7 mouse cellular contexts compared by ENCODE assay signal in the genomic region with DNA sequence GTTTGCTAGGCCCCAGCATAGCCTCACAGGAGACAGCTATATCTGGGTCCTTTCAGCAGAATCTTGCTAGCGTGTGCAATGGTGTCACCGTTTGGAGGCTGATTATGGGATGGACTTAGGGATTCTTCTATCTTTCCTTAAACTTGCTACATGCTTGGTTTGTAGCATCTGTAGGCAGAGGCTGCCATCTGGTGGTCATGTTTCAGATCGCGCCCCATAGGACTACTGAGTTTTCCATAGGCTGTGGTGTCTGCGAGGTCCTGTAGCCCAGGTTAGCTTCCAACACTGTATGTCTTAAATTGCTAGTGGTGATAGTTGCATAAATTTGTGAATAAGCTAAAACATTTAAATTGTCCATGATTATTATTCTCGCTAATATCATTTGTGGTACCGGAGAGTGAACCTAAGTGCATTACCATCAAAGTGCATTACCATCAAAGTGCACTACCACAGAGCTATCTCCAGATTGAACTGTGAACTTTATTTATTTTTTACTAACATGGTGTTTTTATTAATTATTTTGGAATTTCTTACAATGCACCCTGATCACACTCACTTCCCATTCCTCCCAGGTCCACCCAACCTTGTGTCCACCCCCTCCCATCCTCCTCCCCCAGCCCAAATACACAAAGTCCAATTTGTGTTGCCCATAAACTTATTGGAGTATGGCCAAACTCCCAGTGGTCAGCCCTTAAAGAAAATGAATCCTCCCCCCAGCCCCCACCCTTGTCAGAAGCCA. TPM values are rescaled to one million over a fixed set of nuclear protein-coding genes. Genes with fewer than 3 reads are reported as not detected.
DNase-seq lines count a peak whose midpoint lies in the region; ATAC-seq and TF ChIP-seq lines count a peak whose summit lies in the region.

No protein-coding gene starts in this region.

- no peaks in the 10 kb centered on the region for H3K27me3 ChIP-seq in intestine, embryonic 16.5 days (replicated peaks; ENCODE audit: control insufficient read depth, insufficient read depth, low read length)
- H3K27me3 ChIP-seq in midbrain, embryonic 13.5 days, result no peaks in the 10 kb centered on the region

- H3K36me3 ChIP-seq in intestine, embryonic 16.5 days (ENCODE audit: control insufficient read depth, insufficient read depth, low read length), result no peaks in the 10 kb centered on the region
- H3K36me3 ChIP-seq in midbrain, embryonic 13.5 days, result no peaks in the 10 kb centered on the region

- H3K4me1 ChIP-seq in cortical plate, adult 2 months (ENCODE audit: control insufficient read depth, insufficient read depth, low read length), result peaks cover 3% of the 10 kb centered on the region
- H3K4me1 ChIP-seq in intestine, embryonic 16.5 days (ENCODE audit: control insufficient read depth, insufficient read depth, low read length), result peaks cover 4% of the 10 kb centered on the region; the same call in 1 of the 2 replicates
- H3K4me1 ChIP-seq in midbrain, embryonic 13.5 days (replicated peaks), result peaks cover 9% of the 10 kb centered on the region

- TF ChIP-seq POLR2A in cortical plate, adult 2 months (IDR thresholded peaks at IDR 0.05; ENCODE audit: extremely low read depth, insufficient read depth, low read length), result no peak

- no peak overlapping the region for H3K4me2 ChIP-seq in intestine, embryonic 16.5 days (ENCODE audit: low read depth, low read length)
- no peak overlapping the region for H3K4me2 ChIP-seq in midbrain, embryonic 13.5 days (replicated peaks)

- H3K27ac ChIP-seq in cortical plate, adult 2 months (ENCODE audit: insufficient read depth, low read length), result no peak overlapping the region
- no peak overlapping the region for H3K27ac ChIP-seq in intestine, embryonic 16.5 days (ENCODE audit: low read length)
- no peak overlapping the region for H3K27ac ChIP-seq in midbrain, embryonic 13.5 days

- no peaks in the 10 kb centered on the region for H3K9me3 ChIP-seq in intestine, embryonic 16.5 days (ENCODE audit: control insufficient read depth, low read length)
- H3K9me3 ChIP-seq in midbrain, embryonic 13.5 days, result no peaks in the 10 kb centered on the region

- intact Hi-C loops in left cerebral cortex, postnatal 14 days (cut with DNase I), result loop anchor here (10.0 kb wide), 2 partner anchors 80 to 140 kb away; no protein-coding TSS in a partner anchor

- 10% methylated on average over 7 of the region's 7 CpGs for WGBS in intestine, embryonic 16.5 days
- 9% methylated on average over 7 of the region's 7 CpGs for WGBS in midbrain, embryonic 13.5 days

- H3K4me3 ChIP-seq in cortical plate, adult 2 months (ENCODE audit: insufficient read depth, low read length), result no peak overlapping the region
- no peak overlapping the region for H3K4me3 ChIP-seq in intestine, embryonic 16.5 days (ENCODE audit: low read length)
- no peak overlapping the region for H3K4me3 ChIP-seq in midbrain, embryonic 13.5 days (replicated peaks)

- peak; percentile 95 for TF ChIP-seq CTCF in cortical plate, adult 2 months (IDR thresholded peaks at IDR 0.05; ENCODE audit: extremely low read depth, insufficient read depth, low read length)

- peak; percentile 70; the same call in 1 of the 2 replicates for ATAC-seq in intestine, embryonic 16.5 days
- ATAC-seq in midbrain, embryonic 13.5 days, result peak; percentile 93

- peak; percentile 69 for DNase-seq in adrenal gland, adult 2 months
- DNase-seq in gastrocnemius, postnatal 10 days, result peak; percentile 75
- peak; percentile 85 to 91 for DNase-seq in left cerebral cortex, postnatal 14 days (ENCODE audit: low spot score in 2 of 2)
- peak; percentile 42 for DNase-seq in spleen, adult 12 weeks (ENCODE audit: low spot score)

- H3K9ac ChIP-seq in intestine, embryonic 16.5 days (ENCODE audit: low read depth, low read length), result no peak overlapping the region
- no peak overlapping the region for H3K9ac ChIP-seq in midbrain, embryonic 13.5 days (replicated peaks)

RNA-seq across cellular contexts. Expression of a gene that starts 26.7 kb away (rescaled TPM):
- 100 to 1,000 TPM; 131 to 140 TPM for total RNA-seq in adrenal gland, adult 2 months (2021)
- 105 and 111 TPM in 2 replicates for polyA plus RNA-seq in adrenal gland, adult 2 months (2012; rRNA removed)
- polyA plus RNA-seq in cortical plate, adult 2 months (2012; rRNA removed), result 217 and 230 TPM in 2 replicates
- total RNA-seq in gastrocnemius, postnatal 10 days (2021), result 100 to 1,000 TPM; 271 to 301 TPM
- polyA plus RNA-seq in intestine, embryonic 16.5 days (2015; fragmentation: Nextera tagmentation; extraction: Ambion mirVana), result 281 and 283 TPM in 2 replicates
- total RNA-seq in left cerebral cortex, postnatal 14 days (2021), result 100 to 1,000 TPM; 239 to 242 TPM
- 165 and 176 TPM in 2 replicates for polyA plus RNA-seq in midbrain, embryonic 13.5 days (2015; fragmentation: Nextera tagmentation; extraction: Ambion mirVana)
